Mouse (Mus musculus) forebrain, embryonic 12.5 days (tissue): ENCODE measurements around the gene Olfr945. TPM values are rescaled to one million over a fixed set of nuclear protein-coding genes. Genes with fewer than 3 reads are reported as not detected.

Experiments
- ATAC-seq: fragments of 200-750 bp; cut with Nextera tagmentation; 2 replicates; pipeline ENCODE4 v1.8.0; 2017; ENCODE audit warnings: moderate TSS enrichment; ENCODE audit not compliant: low FRiP score
- H3K27ac ChIP-seq: fragments of 300-500 bp; sonication (generic); 2 replicates; pipeline ENCODE4 v1.5.1; 2016; ENCODE audit warnings: mild to moderate bottlenecking
- H3K27me3 ChIP-seq: fragments of 300-500 bp; sonication (generic); 2 replicates; pipeline ENCODE4 v1.6.1; 2016; ENCODE audit warnings: mild to moderate bottlenecking
- H3K36me3 ChIP-seq: fragments of 300-500 bp; sonication (generic); replicated peaks from 2 replicates; pipeline ENCODE4 v1.6.1; 2016; ENCODE audit warnings: mild to moderate bottlenecking
- H3K4me1 ChIP-seq: fragments of 300-500 bp; sonication (generic); 2 replicates; pipeline ENCODE4 v1.6.1; 2016
- H3K4me2 ChIP-seq: fragments of 300-500 bp; sonication (generic); 2 replicates; pipeline ENCODE4 v1.6.1; 2016; ENCODE audit warnings: mild to moderate bottlenecking, moderate library complexity
- H3K4me3 ChIP-seq: fragments of 300-500 bp; sonication (generic); replicated peaks from 2 replicates; pipeline ENCODE4 v1.5.1; 2016; ENCODE audit warnings: mild to moderate bottlenecking
- H3K9ac ChIP-seq: fragments of 300-500 bp; sonication (generic); 2 replicates; pipeline ENCODE4 v1.6.1; 2016; ENCODE audit warnings: mild to moderate bottlenecking
- H3K9me3 ChIP-seq: fragments of 300-500 bp; sonication (generic); 2 replicates; pipeline ENCODE4 v1.6.1; 2016
- WGBS: fragments of 180-500 bp; shearing (Covaris S2); methylation state at CpG from one replicate; pipeline ENCODE4 v1.1.7; 2016; 5-methylcytosine and 5-hydroxymethylcytosine counted together
- polyA plus RNA-seq: library from polyadenylated mRNA; unstranded; fragments of >200 nt; fragmentation: Nextera tagmentation; extraction: Ambion mirVana; gene quantifications from 2 replicates; pipeline ENCODE4 v1.2.1, GENCODE M21; 2016

Olfr945 gene
- not detected in 2 replicates for polyA plus RNA-seq

- H3K4me3 ChIP-seq, result no peak within 1 kb of the TSS
- H3K9me3 ChIP-seq, result no peaks in the 10 kb centered on the region
- WGBS, result 86% methylated on average over 3 of the region's 3 CpGs
- H3K4me1 ChIP-seq, result no peaks in the 10 kb centered on the region
- no peaks in the 10 kb centered on the region for H3K36me3 ChIP-seq
- no peak within 1 kb of the TSS for H3K9ac ChIP-seq
- H3K4me2 ChIP-seq, result no peak within 1 kb of the TSS
- no peaks in the 10 kb centered on the region for H3K27me3 ChIP-seq
- no peak for ATAC-seq
- no peak within 1 kb of the TSS for H3K27ac ChIP-seq
Measured at GRCm38 (mm10) chr9:39276718-39277117, at the start of gene Olfr945. Olfr945 (minus strand) TSS chr9:39276818.

- no peaks in the 10 kb centered on the region for H3K9me3 ChIP-seq
- no peak within 1 kb of the TSS for H3K4me3 ChIP-seq
- H3K9ac ChIP-seq, result no peak within 1 kb of the TSS
- H3K27ac ChIP-seq, result no peak within 1 kb of the TSS
- no peaks in the 10 kb centered on the region for H3K4me1 ChIP-seq
- no peak within 1 kb of the TSS for H3K4me2 ChIP-seq
- H3K27me3 ChIP-seq, result no peaks in the 10 kb centered on the region
- no peaks in the 10 kb centered on the region for H3K36me3 ChIP-seq
- no peak for ATAC-seq
Measured at GRCm38 (mm10) chr9:39325945-39326344, 49.3 kb upstream of the Olfr945 start, which contains the start of gene Olfr948. Olfr948 (minus strand) TSS chr9:39326045.

- Histone ChIP-seq H3K9ac (no peak overlapping the region), H3K4me1 (no peaks in the 10 kb centered on the region), H3K27ac (no peak overlapping the region), H3K27me3 (no peaks in the 10 kb centered on the region), H3K4me3 (no peak overlapping the region), H3K9me3 (no peaks in the 10 kb centered on the region), H3K4me2 (no peak overlapping the region), H3K36me3 (no peaks in the 10 kb centered on the region)
- 84% methylated on average over 2 of the region's 2 CpGs for WGBS
- no peak for ATAC-seq
Measured at GRCm38 (mm10) chr9:39287136-39287535, 10.5 kb upstream of the Olfr945 start.

- Histone ChIP-seq H3K27me3 (no peaks in the 10 kb centered on the region), H3K9me3 (no peaks in the 10 kb centered on the region), H3K4me3 (no peak within 1 kb of the TSS), H3K27ac (no peak within 1 kb of the TSS), H3K36me3 (no peaks in the 10 kb centered on the region), H3K4me2 (no peak within 1 kb of the TSS), H3K4me1 (no peaks in the 10 kb centered on the region), H3K9ac (no peak within 1 kb of the TSS)
- WGBS, result 61% methylated on average over 1 of the region's 1 CpGs
- ATAC-seq, result no peak
Measured at GRCm38 (mm10) chr9:39249894-39250293, 26.7 kb downstream of the Olfr945 start, which contains the start of gene Olfr1537. Olfr1537 (minus strand) TSS chr9:39249994.

Other genes starting within 250 kb of the Olfr945 start
- gene Olfr937, start 211.9 kb downstream of the Olfr945 start, polyA plus RNA-seq, result not detected in 2 replicates
- gene Olfr938, start 197.9 kb downstream of the Olfr945 start, polyA plus RNA-seq, result not detected in 2 replicates
- gene Olfr27, start 148.7 kb downstream of the Olfr945 start, polyA plus RNA-seq, result not detected in 2 replicates
- gene Olfr943, start 110.5 kb downstream of the Olfr945 start, polyA plus RNA-seq, result not detected in 2 replicates
- gene Olfr944, start 74.9 kb downstream of the Olfr945 start, polyA plus RNA-seq, result not detected in 2 replicates
- gene Olfr1537, start 26.8 kb downstream of the Olfr945 start, polyA plus RNA-seq, result not detected in 2 replicates
- gene Olfr948, start 49.2 kb upstream of the Olfr945 start, polyA plus RNA-seq, result not detected in 2 replicates
- not detected in 2 replicates for gene Olfr951, start 110.6 kb upstream of the Olfr945 start, polyA plus RNA-seq
- not detected in 2 replicates for gene Olfr952, start 150.3 kb upstream of the Olfr945 start, polyA plus RNA-seq
- gene Olfr954, start 179.9 kb upstream of the Olfr945 start, polyA plus RNA-seq, result not detected in 2 replicates
- not detected in 2 replicates for gene Olfr955, start 195.1 kb upstream of the Olfr945 start, polyA plus RNA-seq
- gene Olfr44, start 217.2 kb upstream of the Olfr945 start, polyA plus RNA-seq, result not detected in 2 replicates
- 0.13 TPM in 1 of 2 replicates, not detected in the other for gene Olfr957, start 239.0 kb upstream of the Olfr945 start, polyA plus RNA-seq